Mouse (Mus musculus) spleen, postnatal 10 days (tissue): ENCODE results near the gene Lrrc17.
"Not testable (repeated sequence)": the region's sequence is repeated elsewhere in the genome, so short reads cannot be mapped to it uniquely, and the experiment has no call there.

Source experiments
- DNase-seq, 2 experiments: peaks; one replicate each; pipeline ENCODE4 v3.0.0; 2021 to 2022; ENCODE audit warnings: low spot score in 2 of 2

Lrrc17 gene

DNA sequence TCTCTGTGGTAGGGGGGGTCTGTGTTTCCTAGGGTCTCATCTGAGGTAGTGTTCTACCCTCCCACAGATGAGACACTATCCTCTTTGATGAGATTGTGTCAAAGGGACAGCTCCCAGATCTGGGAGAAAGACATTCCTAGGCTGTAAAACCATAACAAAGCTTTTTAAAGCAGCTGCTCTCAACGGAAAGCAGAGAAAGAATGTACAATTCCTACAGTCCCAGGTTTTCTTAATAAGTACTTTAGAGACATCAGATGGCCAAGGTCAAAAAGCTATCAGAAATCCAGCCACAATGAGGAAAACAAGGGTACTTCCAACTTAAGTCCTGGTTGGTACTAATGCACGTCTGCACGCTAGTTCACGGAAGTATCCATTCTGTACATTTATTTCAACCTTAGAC lies 1.1 kb upstream of the Lrrc17 start:
- DNase-seq, result no peak

DNA sequence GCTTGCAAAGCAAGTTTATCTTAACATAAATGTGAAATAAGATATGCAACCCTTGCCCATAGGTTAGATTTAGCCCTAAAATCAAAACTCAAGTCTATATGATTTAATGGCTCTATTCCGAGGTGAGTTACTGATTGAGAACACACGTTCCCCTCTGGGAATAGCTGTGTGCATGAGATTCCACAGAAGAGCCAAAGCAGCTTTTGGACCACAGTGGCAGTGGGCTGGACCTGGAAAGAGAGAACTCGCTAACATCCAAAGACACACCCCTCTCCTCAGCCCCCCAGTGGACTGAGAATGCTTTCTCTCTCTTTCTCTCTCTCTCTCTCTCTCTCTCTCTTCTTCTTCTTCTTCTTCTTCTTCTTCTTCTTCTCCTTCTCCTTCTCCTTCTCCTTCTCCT lies 1.5 kb downstream of the Lrrc17 start:
- DNase-seq, result no peak

DNA sequence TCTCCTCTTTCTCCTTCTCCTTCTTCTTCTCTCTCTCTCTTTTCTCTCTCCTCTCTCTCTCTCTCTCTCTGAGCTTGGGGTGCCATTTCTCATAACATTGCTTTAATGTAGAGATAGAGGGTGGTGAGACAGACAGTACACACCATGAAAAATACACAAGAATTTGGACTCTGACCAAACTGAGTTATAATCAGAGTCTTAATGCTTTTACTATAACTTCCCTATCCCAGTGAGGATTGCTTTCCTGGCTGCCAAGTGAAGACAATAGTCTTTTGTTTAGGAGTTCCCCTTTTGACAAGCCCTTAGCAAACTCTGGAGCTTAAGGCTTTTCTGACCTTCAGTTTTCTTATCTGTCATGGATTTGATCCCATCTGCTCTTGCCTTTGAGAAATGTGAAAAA lies 1.9 kb downstream of the Lrrc17 start:
- DNase-seq, result no peak

DNA sequence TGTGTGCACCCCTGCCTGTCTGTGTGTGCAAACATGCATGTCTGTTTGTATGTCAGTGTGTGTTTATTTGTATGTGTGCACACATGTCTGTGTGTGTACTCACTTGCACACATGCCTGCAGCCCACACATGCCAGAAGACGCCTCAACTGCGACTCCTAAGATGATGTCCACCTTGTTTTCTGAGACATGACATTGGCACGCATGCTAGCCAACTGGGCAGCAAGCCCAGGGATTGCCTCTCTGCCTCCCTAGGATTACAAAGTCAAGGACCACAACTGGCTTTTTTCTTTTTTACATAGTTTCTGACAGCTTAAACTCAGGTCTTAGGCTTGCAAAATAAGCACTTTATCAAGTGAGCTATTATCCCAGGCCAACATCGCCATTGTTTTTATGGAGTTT lies 2.4 kb downstream of the Lrrc17 start:
- DNase-seq, result no peak

DNA sequence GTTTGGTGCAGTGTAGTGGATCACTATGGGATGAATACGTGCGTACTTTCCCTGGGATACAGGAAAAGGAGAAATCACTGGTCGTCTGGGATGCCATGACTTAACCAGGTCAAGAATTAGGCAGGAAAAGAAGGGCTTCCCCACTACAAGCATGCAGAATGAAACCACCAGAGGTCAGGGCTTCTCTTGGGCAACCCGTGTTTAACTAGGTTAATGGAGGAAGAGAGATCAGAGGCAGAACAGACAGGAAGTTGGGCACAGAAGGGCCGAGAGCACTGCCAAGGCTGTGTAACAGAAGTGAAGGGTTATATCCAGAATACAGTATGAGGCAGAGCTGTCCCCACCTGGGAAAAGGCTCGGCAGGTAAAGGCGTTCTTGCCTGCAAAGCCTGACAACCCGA lies 3.6 kb downstream of the Lrrc17 start:
- peak in 1 of 2 experiments; percentile 20 for DNase-seq

DNA sequence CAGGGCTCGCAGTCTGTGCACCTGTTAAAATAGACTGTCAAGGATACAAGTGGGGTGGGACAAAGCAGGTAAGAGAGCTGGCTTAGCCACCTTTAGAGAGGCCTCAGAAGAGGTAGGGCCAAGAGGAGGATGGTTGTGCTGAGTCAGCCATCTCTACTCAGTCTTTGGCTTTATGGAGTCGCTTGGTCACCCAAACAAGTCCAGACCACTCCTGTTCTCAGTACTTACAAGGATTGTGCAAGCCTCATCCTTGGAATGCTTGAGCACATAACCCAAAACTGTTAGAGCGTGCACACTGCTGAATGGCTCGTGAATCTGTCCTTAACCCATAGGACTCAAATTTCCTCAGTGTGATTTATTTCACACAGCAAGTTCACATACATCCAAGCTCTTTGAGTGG lies 10.3 kb downstream of the Lrrc17 start:
- no peak for DNase-seq

DNA sequence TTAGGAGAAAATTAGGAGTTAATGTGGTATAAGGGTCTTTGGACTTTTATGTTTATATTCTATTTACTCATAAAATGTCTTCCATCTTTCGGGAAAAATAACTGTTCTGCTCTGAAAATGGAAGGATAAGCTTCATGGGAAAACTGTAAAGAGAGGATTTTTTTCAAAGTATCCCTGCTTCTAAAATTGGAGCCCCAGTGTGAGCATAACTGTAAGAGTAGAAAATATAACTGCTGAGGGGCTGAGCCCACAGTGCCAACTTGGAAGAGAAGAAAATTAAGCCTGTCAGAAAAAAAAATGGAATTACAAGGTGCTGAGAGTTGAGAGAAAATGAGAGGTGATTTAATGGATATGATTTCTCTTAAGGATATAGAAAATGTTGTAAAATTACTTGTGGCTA lies 11.4 kb downstream of the Lrrc17 start:
- DNase-seq, result no peak

DNA sequence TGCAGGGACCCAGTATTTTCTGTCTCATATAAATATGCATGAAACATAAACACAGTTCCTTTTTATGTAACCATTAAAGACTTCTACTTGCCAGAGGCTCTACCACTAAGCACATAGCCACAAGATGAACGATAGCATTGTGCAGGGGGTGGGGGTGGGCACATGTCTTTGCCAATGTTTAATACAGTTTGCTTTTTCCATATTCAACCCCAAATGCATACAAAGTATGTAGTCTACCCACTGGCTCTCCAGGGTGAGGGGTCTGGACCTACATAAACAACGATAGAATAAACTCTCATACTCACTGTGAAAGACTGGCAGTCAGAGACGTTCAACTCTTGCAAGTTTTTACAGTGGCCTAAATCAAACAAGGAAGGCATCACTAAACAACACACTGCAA lies 13.1 kb downstream of the Lrrc17 start:
- no peak for DNase-seq

DNA sequence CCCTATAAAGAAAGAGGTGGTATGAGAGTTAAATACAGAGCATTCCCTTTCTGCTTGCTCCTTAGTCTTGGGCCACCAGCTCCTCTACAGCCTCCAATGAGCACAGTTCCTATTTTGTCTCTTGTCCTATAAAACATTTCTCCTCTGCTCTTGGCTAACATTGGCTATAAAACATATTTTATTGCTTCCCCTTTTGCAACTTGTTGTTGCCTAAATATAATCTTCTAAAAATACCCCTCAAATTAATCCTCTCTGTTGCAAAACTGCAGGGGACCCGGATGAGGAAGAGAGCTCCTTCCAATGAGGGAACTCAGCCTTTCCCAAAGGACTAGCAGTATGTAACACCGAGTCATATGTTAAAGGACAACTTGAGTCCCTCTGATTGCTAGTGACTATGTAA lies 20.6 kb downstream of the Lrrc17 start:
- DNase-seq, result no peak

DNA sequence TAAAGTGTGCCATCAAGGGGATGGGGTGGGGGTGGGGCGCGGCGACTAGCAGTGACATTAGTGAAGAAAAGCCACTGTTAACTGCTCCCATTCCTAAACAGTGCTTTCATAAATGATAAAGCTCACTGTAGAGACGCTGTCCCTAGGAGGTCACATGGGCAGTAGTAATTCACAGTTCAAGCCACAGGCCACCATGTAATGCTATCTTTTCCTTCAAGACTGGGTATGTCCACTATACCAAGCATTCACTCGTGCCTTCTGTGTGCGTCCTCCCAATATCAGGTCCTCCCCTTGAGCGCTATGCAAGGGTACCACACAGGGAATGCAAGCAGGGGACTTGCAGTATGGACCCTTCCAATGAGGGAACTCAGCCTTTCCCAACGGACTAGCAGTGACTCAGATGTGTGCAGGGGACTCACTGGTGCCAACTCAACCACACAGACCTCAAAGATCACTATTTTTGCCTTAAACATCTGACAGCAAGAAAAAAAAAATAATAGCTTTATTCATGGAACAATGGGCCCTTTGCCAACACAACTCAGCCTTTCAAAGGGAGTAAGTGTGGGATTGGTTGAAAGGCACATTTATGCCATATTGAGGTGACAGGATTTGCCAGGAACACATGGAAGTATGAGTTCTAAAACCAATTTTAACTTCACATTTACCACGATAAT lies 22.2 kb downstream of the Lrrc17 start:
- DNase-seq, result no peak

DNA sequence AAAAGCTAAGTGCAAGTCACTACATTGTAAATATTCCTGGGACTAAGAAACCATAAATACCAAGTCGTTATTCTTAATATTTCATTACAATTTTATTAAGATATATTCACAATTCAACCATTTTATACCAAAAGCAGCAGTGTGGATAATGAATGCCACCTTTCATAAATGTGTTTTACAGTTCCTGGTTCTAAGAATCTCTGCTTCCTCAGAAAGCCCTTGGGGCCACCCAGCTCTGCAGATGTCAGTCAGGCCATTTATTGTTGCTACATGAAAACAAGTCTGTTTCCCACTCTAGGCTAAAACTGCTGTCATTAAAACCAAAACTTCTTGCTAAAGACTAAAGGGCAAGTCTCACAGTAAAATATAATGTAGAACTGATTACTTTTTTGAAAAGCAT lies 24.4 kb downstream of the Lrrc17 start:
- DNase-seq, result no peak

DNA sequence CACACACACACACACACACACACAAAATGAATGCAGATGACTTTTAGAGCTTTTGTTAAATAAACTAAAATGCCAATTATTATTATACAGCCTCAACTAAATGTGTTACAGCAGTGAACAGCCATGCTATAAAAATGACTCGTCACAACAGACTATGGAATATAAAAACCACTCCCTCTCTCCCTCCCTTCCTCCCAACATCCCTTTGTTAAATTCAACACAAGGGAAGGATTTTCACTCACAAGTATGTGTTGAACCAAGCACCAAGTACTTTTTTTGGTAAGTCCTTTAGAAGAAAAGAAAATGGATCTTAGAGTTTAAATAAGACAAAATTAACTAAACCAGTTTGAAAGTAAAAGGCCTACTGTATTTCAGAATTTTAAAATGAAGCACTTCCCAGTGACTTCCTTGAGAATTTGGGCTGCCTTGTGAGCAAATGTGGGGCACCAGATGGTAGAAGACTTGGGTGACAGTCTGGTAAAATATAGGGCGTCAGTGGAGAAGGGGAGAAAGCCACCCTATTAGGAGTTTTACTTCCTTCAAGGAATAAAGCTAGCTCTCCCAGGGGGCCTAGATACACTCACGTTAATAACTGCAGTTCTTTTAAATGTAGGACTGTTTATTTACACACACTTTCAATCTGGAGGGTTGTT lies 29.5 kb downstream of the Lrrc17 start:
- no peak for DNase-seq

DNA sequence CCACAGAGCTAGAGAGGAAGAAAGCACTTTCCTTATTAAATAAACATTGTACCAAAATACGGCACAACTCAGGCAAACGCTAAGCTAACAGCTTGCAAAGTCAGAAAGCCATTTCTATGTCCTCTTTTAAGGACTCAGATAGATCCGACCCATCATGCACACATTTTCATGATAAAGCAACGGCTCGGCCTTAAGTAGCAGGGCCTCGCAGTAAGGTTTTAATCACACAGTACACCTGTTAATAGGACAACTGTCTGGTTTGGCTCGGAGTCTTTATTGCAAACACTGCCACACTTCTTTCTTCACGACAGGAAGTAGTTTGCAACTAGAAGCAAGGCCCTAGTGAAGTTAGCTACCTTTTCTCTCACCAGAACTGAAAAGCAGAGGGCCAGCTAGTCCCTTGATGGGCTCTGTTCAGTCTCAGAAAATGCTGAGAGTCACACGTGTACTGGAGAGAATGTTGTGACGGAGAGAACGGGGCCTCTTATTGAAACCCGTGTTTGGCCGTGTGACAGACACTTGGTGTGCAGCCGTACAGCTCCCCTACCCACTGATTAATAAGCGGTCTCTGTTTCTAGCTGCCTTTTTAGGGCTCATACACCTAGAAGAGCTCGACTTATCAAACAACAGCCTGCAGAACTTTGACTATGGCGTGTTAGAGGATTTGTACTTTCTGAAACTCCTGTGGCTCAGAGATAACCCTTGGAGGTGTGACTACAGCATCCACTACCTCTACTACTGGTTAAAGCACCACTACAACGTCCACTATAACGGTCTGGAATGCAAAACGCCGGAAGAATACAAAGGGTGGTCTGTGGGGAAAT lies 31.2 kb downstream of the Lrrc17 start:
- DNase-seq, result no peak

DNA sequence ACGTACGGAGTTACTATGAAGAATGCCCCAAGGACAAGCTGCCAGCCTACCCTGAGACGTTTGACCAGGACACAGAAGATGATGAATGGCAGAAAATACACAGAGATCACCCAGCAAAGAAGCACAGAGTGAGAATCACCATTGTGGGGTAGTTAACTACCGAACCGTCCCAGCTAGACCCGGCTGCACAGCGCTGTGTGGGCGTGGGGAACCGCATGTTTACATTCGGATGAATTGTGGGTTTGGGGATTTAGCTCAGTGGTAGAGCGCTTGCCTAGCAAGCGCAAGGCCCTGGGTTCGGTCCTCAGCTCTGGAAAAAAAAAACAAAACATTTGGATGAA lies 31.8 kb downstream of the Lrrc17 start:
- DNase-seq, result no peak

DNA sequence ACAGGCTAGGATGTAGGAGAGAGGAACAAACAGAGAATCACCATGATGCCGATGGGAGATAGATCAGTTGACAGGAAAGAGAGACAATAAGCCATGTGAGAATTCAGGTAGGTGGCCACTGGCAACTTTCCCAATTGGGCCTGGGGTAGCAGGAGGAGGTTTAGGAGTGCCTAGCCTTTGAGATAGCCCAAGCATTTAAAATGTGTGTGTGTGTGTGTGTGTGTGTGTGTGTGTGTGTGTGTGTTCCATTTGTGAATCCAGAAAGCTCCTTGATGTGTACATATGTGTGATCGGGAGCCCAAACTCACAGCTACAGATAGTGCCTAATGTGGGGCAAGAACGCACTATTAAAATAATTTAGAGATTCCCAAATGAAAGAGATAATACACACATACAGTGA lies 34.8 kb downstream of the Lrrc17 start:
- no peak for DNase-seq

DNA sequence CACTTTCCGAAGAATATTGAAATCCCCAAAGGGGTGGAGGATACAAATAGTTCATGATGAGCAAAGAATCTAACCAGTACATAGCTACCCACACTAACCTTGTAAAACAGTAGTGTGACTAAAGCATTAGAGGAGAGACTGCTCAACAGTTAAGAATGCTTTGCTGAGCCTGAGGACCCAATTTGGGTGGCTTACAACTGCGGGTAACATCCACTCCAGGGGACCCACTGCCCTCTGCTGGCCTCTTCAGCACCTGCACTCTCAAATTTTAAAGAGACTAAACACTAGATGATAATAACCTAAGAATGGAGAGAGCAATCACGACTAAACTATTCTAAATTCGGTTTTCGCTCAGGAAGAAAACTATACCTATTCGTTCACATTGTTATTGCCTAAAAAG lies 43.4 kb downstream of the Lrrc17 start:
- DNase-seq, result peak in 1 of 2 experiments; percentile 71

DNA sequence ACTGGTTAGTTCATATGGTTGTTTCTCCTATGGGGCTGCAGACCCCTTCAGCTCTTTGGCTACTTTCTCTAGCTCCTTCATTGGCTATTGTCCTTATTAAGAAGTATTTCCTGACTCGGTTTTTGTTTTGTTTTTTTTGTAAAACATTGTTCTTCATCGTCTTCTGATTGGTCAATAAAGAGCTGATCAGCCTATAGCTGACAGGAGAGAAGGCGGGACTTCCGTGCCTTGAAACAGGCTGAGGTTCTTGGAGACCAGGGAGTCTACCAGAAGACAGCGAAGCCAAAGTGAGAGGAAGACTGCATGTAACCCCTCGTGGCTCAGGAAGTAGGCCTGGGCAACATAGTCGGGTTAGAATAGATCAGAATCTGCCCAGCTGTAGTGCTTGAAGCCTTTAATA lies 44.3 kb downstream of the Lrrc17 start:
- no peak for DNase-seq

DNA sequence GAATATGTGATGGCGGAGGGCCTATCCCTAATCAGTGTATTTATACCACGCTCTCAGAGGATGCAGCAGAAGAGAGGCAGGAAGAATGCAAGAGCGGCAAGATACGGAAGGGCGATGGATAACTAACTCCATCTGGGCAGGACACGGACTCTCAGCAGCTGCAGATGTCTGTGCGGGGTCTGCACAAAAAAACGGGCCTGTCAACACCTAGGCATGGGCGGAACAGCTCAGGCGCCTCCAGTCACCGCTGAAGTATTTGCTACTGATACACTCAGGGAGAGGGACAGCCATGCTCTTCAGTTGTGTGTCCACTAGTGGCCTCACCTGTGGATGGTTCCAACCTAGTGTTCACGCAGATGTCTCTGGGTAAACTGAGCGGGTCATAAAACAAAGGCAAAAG lies 44.9 kb downstream of the Lrrc17 start:
- no peak for DNase-seq

DNA sequence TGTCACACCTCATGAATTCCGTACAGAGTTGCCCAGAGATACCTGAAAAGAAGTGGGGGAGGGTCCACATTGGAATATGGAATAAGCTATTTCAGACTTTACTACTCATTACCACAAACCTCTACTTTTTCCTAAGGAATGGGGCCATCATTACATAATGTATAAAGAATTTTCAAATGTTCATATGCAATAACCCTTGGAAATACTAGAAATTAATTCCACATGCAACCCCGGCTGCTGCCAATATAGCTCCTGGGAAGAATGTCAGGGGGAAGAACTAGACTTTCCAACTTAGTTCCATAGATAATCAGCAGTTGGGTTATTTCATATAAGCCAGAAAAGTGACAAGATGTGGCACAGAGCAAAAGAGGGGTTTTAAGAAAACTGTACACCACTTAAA lies 48.7 kb downstream of the Lrrc17 start:
- DNase-seq, result no peak

DNA sequence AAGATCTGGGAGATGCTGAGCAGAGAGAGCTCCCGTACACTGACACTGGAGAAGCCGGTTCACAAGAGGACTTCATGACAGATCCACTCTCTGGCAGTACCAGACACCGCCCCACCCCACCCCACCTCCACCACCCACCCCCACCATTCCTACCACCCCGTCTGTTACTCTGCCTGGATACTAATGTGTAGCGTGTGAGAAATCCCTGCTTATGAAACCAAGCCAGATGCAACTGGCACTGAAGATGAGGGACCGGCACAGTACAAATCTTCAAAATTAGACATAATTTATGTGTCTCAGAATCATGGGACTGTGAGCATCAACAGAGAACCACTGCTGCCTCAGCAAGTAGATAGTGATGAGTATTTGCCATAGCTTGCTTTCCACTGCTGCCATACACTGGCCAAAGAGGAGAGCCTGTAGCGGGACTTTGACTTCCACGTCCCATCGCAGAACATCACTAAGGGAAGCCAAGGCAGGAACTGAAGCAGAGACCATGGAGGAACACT lies 49.9 kb downstream of the Lrrc17 start:
- DNase-seq, result no peak

DNA sequence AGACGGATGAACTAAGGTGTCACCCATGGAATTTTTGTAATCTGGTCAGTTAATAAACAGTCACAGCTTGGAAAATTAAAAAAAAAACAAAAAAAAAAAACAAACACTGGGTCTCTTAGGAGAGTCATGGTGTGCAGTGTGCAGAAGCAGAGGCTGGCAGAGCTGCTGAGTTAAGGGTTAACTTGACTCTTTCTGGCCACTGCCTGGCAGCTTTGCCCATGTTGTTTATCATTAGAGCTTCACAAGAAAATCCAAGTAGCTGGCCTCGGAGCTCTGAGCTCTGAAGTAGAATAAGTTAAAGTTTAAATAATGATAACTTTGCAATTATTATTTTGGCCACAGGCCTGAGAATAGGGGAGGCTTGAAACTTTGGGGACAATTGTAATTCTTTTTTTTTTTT lies 56.2 kb downstream of the Lrrc17 start:
- not testable (repeated sequence) for DNase-seq

DNA sequence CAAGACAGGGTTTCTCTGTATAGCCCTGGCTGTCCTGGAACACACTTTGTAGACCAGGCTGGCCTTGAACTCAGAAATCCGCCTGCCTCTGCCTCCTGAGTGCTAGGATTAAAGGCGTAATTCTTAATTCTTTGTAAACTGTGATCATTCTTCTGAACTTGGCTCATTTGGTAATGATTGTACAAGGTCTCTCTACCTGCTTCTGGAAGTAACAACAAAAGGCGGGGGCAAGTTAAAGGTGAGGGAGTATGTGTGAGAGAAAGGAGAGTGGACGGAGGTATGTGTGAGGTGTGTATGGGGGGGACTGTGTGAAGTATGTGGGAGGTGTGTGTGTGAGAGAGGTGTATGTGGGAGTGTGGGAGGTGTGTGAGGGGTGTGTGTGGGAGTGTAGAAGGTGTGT lies 56.6 kb downstream of the Lrrc17 start:
- no peak for DNase-seq

DNA sequence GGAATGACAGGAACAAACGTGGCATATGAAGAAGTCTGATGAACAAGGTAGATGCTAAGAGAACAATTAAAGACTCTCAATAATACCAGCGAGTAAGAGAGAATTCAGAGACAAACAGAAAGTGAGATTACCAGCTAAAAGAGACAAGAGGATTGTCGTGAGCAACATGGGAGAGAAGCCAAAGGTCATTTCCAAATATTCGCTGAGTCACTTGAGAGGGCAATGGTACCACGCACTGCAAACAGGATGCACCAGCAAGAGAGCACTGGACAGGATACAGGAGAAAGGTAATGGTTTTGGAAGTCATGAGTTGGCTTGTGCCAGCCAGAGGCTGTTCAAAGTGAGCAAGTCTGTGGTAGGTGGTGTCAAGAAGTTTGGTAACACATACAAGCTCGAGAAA lies 62.6 kb downstream of the Lrrc17 start:
- DNase-seq, result no peak
